Mouse (Mus musculus): ENCODE results near the gene Ddx51. TPM values are rescaled to one million over a fixed set of nuclear protein-coding genes. Genes with fewer than 3 reads are reported as not detected.
A peak's percentile ranks its signal among the peaks of the same experiment; 100 is the strongest.

Gene Ddx51
- polyA plus RNA-seq, 1 experiment from 2014 or later = 13.2 TPM

GRCm38 (mm10) chr5:110639459-110639858, 13.8 kb upstream of the Ddx51 start:
- Histone ChIP-seq H3K4me1 (ENCODE audit: control insufficient read depth, insufficient read depth, low read depth, low read length) (no peaks in the 10 kb centered on the region), H3K27ac (ENCODE audit: low read depth, low read length) (no peak overlapping the region), H3K9ac (ENCODE audit: low read depth, low read length) (peak overlapping the region; percentile 38; the same call in 1 of the 2 replicates), H3K4me3 (ENCODE audit: low read length) (no peak overlapping the region), H3K36me3 (ENCODE audit: control insufficient read depth, insufficient read depth, low read length) (no peaks in the 10 kb centered on the region), H3K27me3 (replicated peaks; ENCODE audit: control insufficient read depth, insufficient read depth, low read length) (no peaks in the 10 kb centered on the region), H3K4me2 (ENCODE audit: low read length) (peak overlapping the region; percentile 28; the same call in 1 of the 2 replicates), H3K9me3 (ENCODE audit: control insufficient read depth, low read length) (no peaks in the 10 kb centered on the region)
- no peak for ATAC-seq
- WGBS = 26% methylated on average over 12 of the region's 12 CpGs

- H3K9ac ChIP-seq (ENCODE audit: low read depth, low read length) = no peak overlapping the region
- no peak overlapping the region for H3K4me3 ChIP-seq (ENCODE audit: low read length)
- peaks cover 34% of the 10 kb centered on the region for H3K36me3 ChIP-seq (ENCODE audit: control insufficient read depth, insufficient read depth, low read length)
- H3K27me3 ChIP-seq (replicated peaks; ENCODE audit: control insufficient read depth, insufficient read depth, low read length) = no peaks in the 10 kb centered on the region
- no peak overlapping the region for H3K4me2 ChIP-seq (ENCODE audit: low read length)
- no peaks in the 10 kb centered on the region for H3K4me1 ChIP-seq (ENCODE audit: control insufficient read depth, insufficient read depth, low read depth, low read length)
- ATAC-seq = no peak
- no peak overlapping the region for H3K27ac ChIP-seq (ENCODE audit: low read depth, low read length)
- H3K9me3 ChIP-seq (ENCODE audit: control insufficient read depth, low read length) = no peaks in the 10 kb centered on the region
Observed at GRCm38 (mm10) chr5:110646377-110646776, 6.9 kb upstream of the Ddx51 start.

- peak overlapping the region; percentile 9; the same call in 1 of the 2 replicates for H3K27ac ChIP-seq (ENCODE audit: low read depth, low read length)
- WGBS = under 1% methylated on average over 37 of the region's 37 CpGs
Observed at GRCm38 (mm10) chr5:110653686-110654085, 435 bp downstream of the Ddx51 start.

GRCm38 (mm10) chr5:110659682-110660081, 6.4 kb downstream of the Ddx51 start:
- H3K4me1 ChIP-seq (ENCODE audit: control insufficient read depth, insufficient read depth, low read depth, low read length) = no peaks in the 10 kb centered on the region
- H3K9me3 ChIP-seq (ENCODE audit: control insufficient read depth, low read length) = no peaks in the 10 kb centered on the region
- no peak overlapping the region for H3K27ac ChIP-seq (ENCODE audit: low read depth, low read length)
- H3K4me3 ChIP-seq (ENCODE audit: low read length) = no peak overlapping the region
- no peak for ATAC-seq
- peaks cover 45% of the 10 kb centered on the region for H3K36me3 ChIP-seq (ENCODE audit: control insufficient read depth, insufficient read depth, low read length)
- H3K4me2 ChIP-seq (ENCODE audit: low read length) = no peak overlapping the region
- H3K27me3 ChIP-seq (replicated peaks; ENCODE audit: control insufficient read depth, insufficient read depth, low read length) = no peaks in the 10 kb centered on the region
- H3K9ac ChIP-seq (ENCODE audit: low read depth, low read length) = no peak overlapping the region

More at GRCm38 (mm10) chr5:110653686-110654085, 435 bp downstream of the Ddx51 start:
- Histone ChIP-seq H3K9ac (ENCODE audit: low read depth, low read length) (peak overlapping the region; percentile 91), H3K9me3 (ENCODE audit: control insufficient read depth, low read length) (no peaks in the 10 kb centered on the region), H3K36me3 (ENCODE audit: control insufficient read depth, insufficient read depth, low read length) (peaks cover 48% of the 10 kb centered on the region), H3K4me2 (ENCODE audit: low read length) (peak overlapping the region; percentile 92), H3K4me3 (ENCODE audit: low read length) (peak overlapping the region; percentile 98), H3K4me1 (ENCODE audit: control insufficient read depth, insufficient read depth, low read depth, low read length) (peaks cover 16% of the 10 kb centered on the region), H3K27me3 (replicated peaks; ENCODE audit: control insufficient read depth, insufficient read depth, low read length) (no peaks in the 10 kb centered on the region)
- peak; percentile 40; the same call in 1 of the 2 replicates for ATAC-seq

GRCm38 (mm10) chr5:110664041-110664440, 10.8 kb downstream of the Ddx51 start:
- peaks cover 56% of the 10 kb centered on the region for H3K36me3 ChIP-seq (ENCODE audit: control insufficient read depth, insufficient read depth, low read length)
- no peaks in the 10 kb centered on the region for H3K27me3 ChIP-seq (replicated peaks; ENCODE audit: control insufficient read depth, insufficient read depth, low read length)
- ATAC-seq = no peak
- H3K4me3 ChIP-seq (ENCODE audit: low read length) = no peak overlapping the region
- 98% methylated on average over 2 of the region's 2 CpGs for WGBS
- no peak overlapping the region for H3K4me2 ChIP-seq (ENCODE audit: low read length)
- no peak overlapping the region for H3K27ac ChIP-seq (ENCODE audit: low read depth, low read length)
- H3K4me1 ChIP-seq (ENCODE audit: control insufficient read depth, insufficient read depth, low read depth, low read length) = no peaks in the 10 kb centered on the region
- no peak overlapping the region for H3K9ac ChIP-seq (ENCODE audit: low read depth, low read length)
- no peaks in the 10 kb centered on the region for H3K9me3 ChIP-seq (ENCODE audit: control insufficient read depth, low read length)

GRCm38 (mm10) chr5:110664750-110665269, 11.6 kb downstream of the Ddx51 start:
- Histone ChIP-seq H3K4me2 (ENCODE audit: low read length) (no peak overlapping the region), H3K9me3 (ENCODE audit: control insufficient read depth, low read length) (no peaks in the 10 kb centered on the region), H3K27ac (ENCODE audit: low read depth, low read length) (no peak overlapping the region), H3K4me1 (ENCODE audit: control insufficient read depth, insufficient read depth, low read depth, low read length) (no peaks in the 10 kb centered on the region), H3K36me3 (ENCODE audit: control insufficient read depth, insufficient read depth, low read length) (peaks cover 55% of the 10 kb centered on the region), H3K9ac (ENCODE audit: low read depth, low read length) (no peak overlapping the region), H3K27me3 (replicated peaks; ENCODE audit: control insufficient read depth, insufficient read depth, low read length) (no peaks in the 10 kb centered on the region), H3K4me3 (ENCODE audit: low read length) (no peak overlapping the region)
- 96% methylated on average over 2 of the region's 2 CpGs for WGBS
- no peak for ATAC-seq

GRCm38 (mm10) chr5:110665486-110666121, 12.4 kb downstream of the Ddx51 start:
- H3K4me1 ChIP-seq (ENCODE audit: control insufficient read depth, insufficient read depth, low read depth, low read length) = no peaks in the 10 kb centered on the region
- no peaks in the 10 kb centered on the region for H3K27me3 ChIP-seq (replicated peaks; ENCODE audit: control insufficient read depth, insufficient read depth, low read length)
- no peak overlapping the region for H3K4me3 ChIP-seq (ENCODE audit: low read length)
- H3K9ac ChIP-seq (ENCODE audit: low read depth, low read length) = no peak overlapping the region
- WGBS = 51% methylated on average over 6 of the region's 6 CpGs
- H3K9me3 ChIP-seq (ENCODE audit: control insufficient read depth, low read length) = no peaks in the 10 kb centered on the region
- ATAC-seq = no peak
- H3K36me3 ChIP-seq (ENCODE audit: control insufficient read depth, insufficient read depth, low read length) = peaks cover 63% of the 10 kb centered on the region
- no peak overlapping the region for H3K4me2 ChIP-seq (ENCODE audit: low read length)
- no peak overlapping the region for H3K27ac ChIP-seq (ENCODE audit: low read depth, low read length)

GRCm38 (mm10) chr5:110682041-110682440, 28.8 kb downstream of the Ddx51 start:
- Histone ChIP-seq H3K4me3 (ENCODE audit: low read length) (no peak overlapping the region), H3K27ac (ENCODE audit: low read depth, low read length) (no peak overlapping the region), H3K36me3 (ENCODE audit: control insufficient read depth, insufficient read depth, low read length) (peaks cover 63% of the 10 kb centered on the region), H3K4me2 (ENCODE audit: low read length) (no peak overlapping the region), H3K4me1 (ENCODE audit: control insufficient read depth, insufficient read depth, low read depth, low read length) (no peaks in the 10 kb centered on the region), H3K9me3 (ENCODE audit: control insufficient read depth, low read length) (no peaks in the 10 kb centered on the region), H3K9ac (ENCODE audit: low read depth, low read length) (no peak overlapping the region), H3K27me3 (replicated peaks; ENCODE audit: control insufficient read depth, insufficient read depth, low read length) (no peaks in the 10 kb centered on the region)
- 92% methylated on average over 8 of the region's 8 CpGs for WGBS
- ATAC-seq = no peak

GRCm38 (mm10) chr5:110698617-110699016, 45.4 kb downstream of the Ddx51 start:
- ATAC-seq = no peak

More at GRCm38 (mm10) chr5:110698617-110699016, 45.4 kb downstream of the Ddx51 start:
- H3K4me3 ChIP-seq (ENCODE audit: low read length) = no peak overlapping the region
- 90% methylated on average over 4 of the region's 4 CpGs for WGBS
- H3K36me3 ChIP-seq (ENCODE audit: control insufficient read depth, insufficient read depth, low read length) = peaks cover 56% of the 10 kb centered on the region
- no peaks in the 10 kb centered on the region for H3K4me1 ChIP-seq (ENCODE audit: control insufficient read depth, insufficient read depth, low read depth, low read length)
- no peaks in the 10 kb centered on the region for H3K9me3 ChIP-seq (ENCODE audit: control insufficient read depth, low read length)
- H3K27me3 ChIP-seq (replicated peaks; ENCODE audit: control insufficient read depth, insufficient read depth, low read length) = no peaks in the 10 kb centered on the region
- no peak overlapping the region for H3K9ac ChIP-seq (ENCODE audit: low read depth, low read length)
- no peak overlapping the region for H3K27ac ChIP-seq (ENCODE audit: low read depth, low read length)
- H3K4me2 ChIP-seq (ENCODE audit: low read length) = no peak overlapping the region
